Mouse (Mus musculus) kidney, adult 2 months (tissue): ENCODE results near the gene Ppip5k1.

ENCODE experiments used
- CTCF ChIP-seq: fragments of 200-500 bp; conservative IDR thresholded peaks from 2 replicates; pipeline ENCODE4 v1.5.1; 2011; ENCODE audit warnings: low read depth, mild to moderate bottlenecking, control low read depth, low read length, moderate library complexity, mixed read lengths; ENCODE audit not compliant: insufficient read depth, insufficient read length
- POLR2A ChIP-seq: fragments of 200-500 bp; IDR thresholded peaks from one replicate; pipeline ENCODE4 v1.6.1; 2011; ENCODE audit warnings: low read depth, low read length, control low read depth

- TF ChIP-seq CTCF (no peak), POLR2A (no peak)
Measured at GRCm38 (mm10) chr2:121363656-121364055, 8.5 kb upstream of the Ppip5k1 start.
